Mouse (Mus musculus): Measurements from ENCODE around the gene Snd1. TPM values are rescaled to one million over a fixed set of nuclear protein-coding genes. Genes with fewer than 3 reads are reported as not detected.

Gene Snd1
- polyA plus RNA-seq, 1 experiment from 2014 or later = 84.5 TPM

- Histone ChIP-seq H3K27me3 (ENCODE audit: control insufficient read depth, insufficient read depth, low read length) (no peaks in the 10 kb centered on the region), H3K4me3 (replicated peaks; ENCODE audit: low read depth, low read length) (no peak overlapping the region), H3K4me2 (ENCODE audit: low read length) (no peak overlapping the region), H3K9ac (replicated peaks; ENCODE audit: low read length) (no peak overlapping the region), H3K4me1 (ENCODE audit: control insufficient read depth, insufficient read depth, low read length) (peaks cover 6% of the 10 kb centered on the region), H3K36me3 (ENCODE audit: control insufficient read depth, insufficient read depth, low read length) (no peaks in the 10 kb centered on the region), H3K9me3 (ENCODE audit: control insufficient read depth, low read length) (no peaks in the 10 kb centered on the region), H3K27ac (replicated peaks; ENCODE audit: low read depth, low read length) (no peak overlapping the region)
- ATAC-seq (ENCODE audit: low FRiP score, low TSS enrichment) (no peak), DNase-seq (no peak)
- 89% methylated on average over 3 of the region's 3 CpGs for WGBS
Observed at GRCm38 (mm10) chr6:28766622-28767021, 291.7 kb downstream of the Snd1 start.

- no peak overlapping the region for H3K4me3 ChIP-seq (replicated peaks; ENCODE audit: low read depth, low read length)
- no peak for DNase-seq
- H3K36me3 ChIP-seq (ENCODE audit: control insufficient read depth, insufficient read depth, low read length) = no peaks in the 10 kb centered on the region
- H3K9me3 ChIP-seq (ENCODE audit: control insufficient read depth, low read length) = no peaks in the 10 kb centered on the region
- no peak overlapping the region for H3K9ac ChIP-seq (replicated peaks; ENCODE audit: low read length)
- no peak overlapping the region for H3K27ac ChIP-seq (replicated peaks; ENCODE audit: low read depth, low read length)
- 90% methylated on average over 6 of the region's 6 CpGs for WGBS
- no peak overlapping the region for H3K4me2 ChIP-seq (ENCODE audit: low read length)
- H3K4me1 ChIP-seq (ENCODE audit: control insufficient read depth, insufficient read depth, low read length) = no peaks in the 10 kb centered on the region
- ATAC-seq (ENCODE audit: low FRiP score, low TSS enrichment) = no peak
- H3K27me3 ChIP-seq (ENCODE audit: control insufficient read depth, insufficient read depth, low read length) = no peaks in the 10 kb centered on the region
Observed at GRCm38 (mm10) chr6:28767891-28768481, 293.0 kb downstream of the Snd1 start.

- no peak overlapping the region for H3K27ac ChIP-seq (replicated peaks; ENCODE audit: low read depth, low read length)
- WGBS = 9% methylated on average over 2 of the region's 2 CpGs
- no peaks in the 10 kb centered on the region for H3K36me3 ChIP-seq (ENCODE audit: control insufficient read depth, insufficient read depth, low read length)
- DNase-seq = no peak
- no peaks in the 10 kb centered on the region for H3K4me1 ChIP-seq (ENCODE audit: control insufficient read depth, insufficient read depth, low read length)
- H3K4me3 ChIP-seq (replicated peaks; ENCODE audit: low read depth, low read length) = no peak overlapping the region
- no peak overlapping the region for H3K4me2 ChIP-seq (ENCODE audit: low read length)
- no peaks in the 10 kb centered on the region for H3K27me3 ChIP-seq (ENCODE audit: control insufficient read depth, insufficient read depth, low read length)
- H3K9ac ChIP-seq (replicated peaks; ENCODE audit: low read length) = no peak overlapping the region
- ATAC-seq (ENCODE audit: low FRiP score, low TSS enrichment) = no peak
- H3K9me3 ChIP-seq (ENCODE audit: control insufficient read depth, low read length) = no peaks in the 10 kb centered on the region
Observed at GRCm38 (mm10) chr6:28771331-28771730, 296.4 kb downstream of the Snd1 start.

- WGBS = 63% methylated on average over 3 of the region's 3 CpGs
- Histone ChIP-seq H3K27ac (replicated peaks; ENCODE audit: low read depth, low read length) (no peak overlapping the region), H3K4me3 (replicated peaks; ENCODE audit: low read depth, low read length) (no peak overlapping the region), H3K4me1 (ENCODE audit: control insufficient read depth, insufficient read depth, low read length) (peaks cover 12% of the 10 kb centered on the region; the same call in 1 of the 2 replicates), H3K4me2 (ENCODE audit: low read length) (no peak overlapping the region), H3K36me3 (ENCODE audit: control insufficient read depth, insufficient read depth, low read length) (no peaks in the 10 kb centered on the region), H3K9me3 (ENCODE audit: control insufficient read depth, low read length) (no peaks in the 10 kb centered on the region), H3K27me3 (ENCODE audit: control insufficient read depth, insufficient read depth, low read length) (no peaks in the 10 kb centered on the region), H3K9ac (replicated peaks; ENCODE audit: low read length) (no peak overlapping the region)
- ATAC-seq (ENCODE audit: low FRiP score, low TSS enrichment) (no peak), DNase-seq (no peak)
Observed at GRCm38 (mm10) chr6:28781696-28782095, 306.8 kb downstream of the Snd1 start.

- H3K9ac ChIP-seq (replicated peaks; ENCODE audit: low read length) = no peak overlapping the region
- no peaks in the 10 kb centered on the region for H3K27me3 ChIP-seq (ENCODE audit: control insufficient read depth, insufficient read depth, low read length)
- H3K4me1 ChIP-seq (ENCODE audit: control insufficient read depth, insufficient read depth, low read length) = peaks cover 12% of the 10 kb centered on the region; the same call in 1 of the 2 replicates
- no peaks in the 10 kb centered on the region for H3K9me3 ChIP-seq (ENCODE audit: control insufficient read depth, low read length)
- H3K27ac ChIP-seq (replicated peaks; ENCODE audit: low read depth, low read length) = 0 out of 2 replicates have a peak overlapping the region, but pooled peaks have one; percentile 20
- no peaks in the 10 kb centered on the region for H3K36me3 ChIP-seq (ENCODE audit: control insufficient read depth, insufficient read depth, low read length)
- no peak overlapping the region for H3K4me2 ChIP-seq (ENCODE audit: low read length)
- DNase-seq (no peak), ATAC-seq (ENCODE audit: low FRiP score, low TSS enrichment) (no peak)
- no peak overlapping the region for H3K4me3 ChIP-seq (replicated peaks; ENCODE audit: low read depth, low read length)
- WGBS = 35% methylated on average over 4 of the region's 4 CpGs
Observed at GRCm38 (mm10) chr6:28783082-28783647, 308.2 kb downstream of the Snd1 start.

- no peak for DNase-seq
- H3K4me1 ChIP-seq (ENCODE audit: control insufficient read depth, insufficient read depth, low read length) = peaks cover 12% of the 10 kb centered on the region; the same call in 1 of the 2 replicates
- H3K27ac ChIP-seq (replicated peaks; ENCODE audit: low read depth, low read length) = 0 out of 2 replicates have a peak overlapping the region, but pooled peaks have one; percentile 20
- H3K9me3 ChIP-seq (ENCODE audit: control insufficient read depth, low read length) = no peaks in the 10 kb centered on the region
- no peaks in the 10 kb centered on the region for H3K36me3 ChIP-seq (ENCODE audit: control insufficient read depth, insufficient read depth, low read length)
- H3K4me3 ChIP-seq (replicated peaks; ENCODE audit: low read depth, low read length) = no peak overlapping the region
- no peaks in the 10 kb centered on the region for H3K27me3 ChIP-seq (ENCODE audit: control insufficient read depth, insufficient read depth, low read length)
- no peak for ATAC-seq (ENCODE audit: low FRiP score, low TSS enrichment)
- 25% methylated on average over 5 of the region's 5 CpGs for WGBS
- H3K4me2 ChIP-seq (ENCODE audit: low read length) = no peak overlapping the region
- H3K9ac ChIP-seq (replicated peaks; ENCODE audit: low read length) = no peak overlapping the region
Observed at GRCm38 (mm10) chr6:28783953-28784352, 309.0 kb downstream of the Snd1 start.

GRCm38 (mm10) chr6:28785770-28786169 is 310.8 kb downstream of the Snd1 start:
- H3K27me3 ChIP-seq (ENCODE audit: control insufficient read depth, insufficient read depth, low read length) = no peaks in the 10 kb centered on the region
- WGBS = 84% methylated on average over 8 of the region's 8 CpGs
- H3K4me1 ChIP-seq (ENCODE audit: control insufficient read depth, insufficient read depth, low read length) = peaks cover 12% of the 10 kb centered on the region; the same call in 1 of the 2 replicates
- H3K9me3 ChIP-seq (ENCODE audit: control insufficient read depth, low read length) = no peaks in the 10 kb centered on the region
- H3K9ac ChIP-seq (replicated peaks; ENCODE audit: low read length) = no peak overlapping the region
- DNase-seq = no peak
- H3K4me3 ChIP-seq (replicated peaks; ENCODE audit: low read depth, low read length) = no peak overlapping the region
- no peak overlapping the region for H3K4me2 ChIP-seq (ENCODE audit: low read length)
- H3K36me3 ChIP-seq (ENCODE audit: control insufficient read depth, insufficient read depth, low read length) = no peaks in the 10 kb centered on the region
- ATAC-seq (ENCODE audit: low FRiP score, low TSS enrichment) = no peak
- H3K27ac ChIP-seq (replicated peaks; ENCODE audit: low read depth, low read length) = no peak overlapping the region

GRCm38 (mm10) chr6:28787133-28787532 is 312.2 kb downstream of the Snd1 start:
- no peak overlapping the region for H3K4me2 ChIP-seq (ENCODE audit: low read length)
- DNase-seq = no peak
- H3K27me3 ChIP-seq (ENCODE audit: control insufficient read depth, insufficient read depth, low read length) = no peaks in the 10 kb centered on the region
- peaks cover 12% of the 10 kb centered on the region; the same call in 1 of the 2 replicates for H3K4me1 ChIP-seq (ENCODE audit: control insufficient read depth, insufficient read depth, low read length)
- WGBS = 66% methylated on average over 6 of the region's 6 CpGs
- no peak overlapping the region for H3K9ac ChIP-seq (replicated peaks; ENCODE audit: low read length)
- H3K4me3 ChIP-seq (replicated peaks; ENCODE audit: low read depth, low read length) = no peak overlapping the region
- no peaks in the 10 kb centered on the region for H3K36me3 ChIP-seq (ENCODE audit: control insufficient read depth, insufficient read depth, low read length)
- no peak overlapping the region for H3K27ac ChIP-seq (replicated peaks; ENCODE audit: low read depth, low read length)
- no peak for ATAC-seq (ENCODE audit: low FRiP score, low TSS enrichment)
- H3K9me3 ChIP-seq (ENCODE audit: control insufficient read depth, low read length) = no peaks in the 10 kb centered on the region

GRCm38 (mm10) chr6:28789685-28790084 is 314.7 kb downstream of the Snd1 start:
- Histone ChIP-seq H3K4me2 (ENCODE audit: low read length) (no peak overlapping the region), H3K9ac (replicated peaks; ENCODE audit: low read length) (no peak overlapping the region), H3K27ac (replicated peaks; ENCODE audit: low read depth, low read length) (no peak overlapping the region), H3K4me3 (replicated peaks; ENCODE audit: low read depth, low read length) (no peak overlapping the region), H3K36me3 (ENCODE audit: control insufficient read depth, insufficient read depth, low read length) (no peaks in the 10 kb centered on the region), H3K4me1 (ENCODE audit: control insufficient read depth, insufficient read depth, low read length) (no peaks in the 10 kb centered on the region), H3K9me3 (ENCODE audit: control insufficient read depth, low read length) (no peaks in the 10 kb centered on the region), H3K27me3 (ENCODE audit: control insufficient read depth, insufficient read depth, low read length) (no peaks in the 10 kb centered on the region)
- no peak for DNase-seq
- WGBS = 77% methylated on average over 4 of the region's 4 CpGs
- no peak for ATAC-seq (ENCODE audit: low FRiP score, low TSS enrichment)
